Mouse (Mus musculus): ENCODE results near the gene Ptgr2.
"Not testable (repeated sequence)": the region's sequence is repeated elsewhere in the genome, so short reads cannot be mapped to it uniquely, and the experiment has no call there.

Gene Ptgr2

GRCm38 (mm10) chr12:84284885-84285592, at the start of gene Ptgr2:
Gene Ptgr2, plus strand, starts transcription at chr12:84285232.
- peak; percentile 97 for DNase-seq (ENCODE audit: low spot score)

GRCm38 (mm10) chr12:84235577-84235976, 49.5 kb upstream of the Ptgr2 start:
- no peak for DNase-seq (ENCODE audit: low spot score)

GRCm38 (mm10) chr12:84235981-84236752, 48.9 kb upstream of the Ptgr2 start:
- DNase-seq (ENCODE audit: low spot score) = no peak

GRCm38 (mm10) chr12:84237036-84237435, 48.0 kb upstream of the Ptgr2 start:
- not testable (repeated sequence) for DNase-seq (ENCODE audit: low spot score)

- DNase-seq (ENCODE audit: low spot score) = no peak
These were observed 41.8 kb upstream of the Ptgr2 start for GRCm38 (mm10) chr12:84243076-84243770.

GRCm38 (mm10) chr12:84245683-84246082, 39.3 kb upstream of the Ptgr2 start:
- DNase-seq (ENCODE audit: low spot score) = no peak

- DNase-seq (ENCODE audit: low spot score) = peak; percentile 27
These were observed 35.8 kb upstream of the Ptgr2 start for GRCm38 (mm10) chr12:84249217-84249616.

- no peak for DNase-seq (ENCODE audit: low spot score)
These were observed 32.2 kb upstream of the Ptgr2 start for GRCm38 (mm10) chr12:84252811-84253210.

- DNase-seq (ENCODE audit: low spot score) = no peak
These were observed 30.1 kb upstream of the Ptgr2 start for GRCm38 (mm10) chr12:84254886-84255285.

- DNase-seq (ENCODE audit: low spot score) = no peak
These were observed 24.7 kb upstream of the Ptgr2 start for GRCm38 (mm10) chr12:84260363-84260762.

GRCm38 (mm10) chr12:84267264-84267663, 17.8 kb upstream of the Ptgr2 start:
- DNase-seq (ENCODE audit: low spot score) = no peak

GRCm38 (mm10) chr12:84273366-84273765, 11.7 kb upstream of the Ptgr2 start:
- DNase-seq (ENCODE audit: low spot score) = no peak

GRCm38 (mm10) chr12:84275288-84275687, 9.7 kb upstream of the Ptgr2 start:
- DNase-seq (ENCODE audit: low spot score) = peak; percentile 20

- no peak for DNase-seq (ENCODE audit: low spot score)
These were observed 8.7 kb upstream of the Ptgr2 start for GRCm38 (mm10) chr12:84276288-84276687.

GRCm38 (mm10) chr12:84276799-84277198, 8.2 kb upstream of the Ptgr2 start:
- DNase-seq (ENCODE audit: low spot score) = no peak

GRCm38 (mm10) chr12:84277832-84278231, 7.2 kb upstream of the Ptgr2 start:
- no peak for DNase-seq (ENCODE audit: low spot score)

- DNase-seq (ENCODE audit: low spot score) = no peak
These were observed 6.1 kb upstream of the Ptgr2 start for GRCm38 (mm10) chr12:84278901-84279300.

GRCm38 (mm10) chr12:84284391-84284790, 641 bp upstream of the Ptgr2 start:
- DNase-seq (ENCODE audit: low spot score) = no peak

- DNase-seq (ENCODE audit: low spot score) = no peak
These were observed 549 bp downstream of the Ptgr2 start for GRCm38 (mm10) chr12:84285593-84285968.

- DNase-seq (ENCODE audit: low spot score) = peak; percentile 19
These were observed 3.4 kb downstream of the Ptgr2 start for GRCm38 (mm10) chr12:84288461-84288860.

GRCm38 (mm10) chr12:84297851-84298250, 12.8 kb downstream of the Ptgr2 start:
- no peak for DNase-seq (ENCODE audit: low spot score)

GRCm38 (mm10) chr12:84299265-84299664, 14.2 kb downstream of the Ptgr2 start:
- no peak for DNase-seq (ENCODE audit: low spot score)

- no peak for DNase-seq (ENCODE audit: low spot score)
These were observed 19.1 kb downstream of the Ptgr2 start for GRCm38 (mm10) chr12:84304101-84304500.
